Mouse (Mus musculus) bone marrow macrophage, adult 2 months (primary cell): ENCODE data around the gene Naga.

Experiments
- CTCF ChIP-seq: IDR thresholded peaks from 2 replicates; pipeline ENCODE4 v1.5.1; 2012; ENCODE audit warnings: low read depth, mild to moderate bottlenecking, low read length, moderate library complexity
- POLR2A ChIP-seq: IDR thresholded peaks from 2 replicates; pipeline ENCODE4 v1.6.1; 2012; ENCODE audit warnings: mild to moderate bottlenecking, low read depth, low read length, borderline replicate concordance

DNA sequence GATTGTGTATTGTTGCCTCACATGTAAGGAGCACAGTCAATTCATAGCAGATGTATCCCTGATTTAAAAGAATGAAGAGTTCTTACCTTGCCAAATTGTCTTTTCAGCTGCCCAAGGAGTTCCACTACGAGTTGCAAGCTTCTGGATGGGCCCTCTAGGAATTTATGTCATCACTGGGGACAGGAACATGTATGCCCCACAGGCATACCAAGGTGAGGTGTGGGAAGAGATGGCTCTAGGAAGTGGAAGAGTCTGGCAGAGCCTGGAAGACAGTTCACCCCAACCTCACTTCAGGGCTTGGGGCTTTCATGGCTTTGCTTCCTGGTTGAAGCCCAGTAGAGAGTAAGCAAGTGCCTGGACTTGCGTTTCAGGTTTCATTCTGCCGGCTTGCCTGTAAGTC lies 30.3 kb downstream of the Naga start:
- no peak for TF ChIP-seq POLR2A
- TF ChIP-seq CTCF, result no peak
